Mouse (Mus musculus) heart, embryonic 12.5 days (tissue): ENCODE results near the gene Actl6b. TPM values are rescaled to one million over a fixed set of nuclear protein-coding genes. Genes with fewer than 3 reads are reported as not detected.
A peak's percentile ranks its signal among the peaks of the same experiment; 100 is the strongest.

ENCODE experiments used
- ATAC-seq: fragments of 200-750 bp; cut with Nextera tagmentation; 2 replicates; pipeline ENCODE4 v1.8.0; 2017; ENCODE audit warnings: moderate TSS enrichment, moderate library complexity; ENCODE audit not compliant: insufficient number of reproducible peaks, low FRiP score
- H3K27ac ChIP-seq: fragments of 300-500 bp; sonication (generic); 2 replicates; pipeline ENCODE4 v1.5.1; 2016; ENCODE audit warnings: mild to moderate bottlenecking, moderate library complexity; ENCODE audit not compliant: poor library complexity, severe bottlenecking
- H3K27me3 ChIP-seq: fragments of 300-500 bp; sonication (generic); replicated peaks from 2 replicates; pipeline ENCODE4 v1.6.1; 2016; ENCODE audit warnings: mild to moderate bottlenecking, moderate library complexity
- H3K36me3 ChIP-seq: fragments of 300-500 bp; sonication (generic); 2 replicates; pipeline ENCODE4 v1.6.1; 2016; ENCODE audit warnings: mild to moderate bottlenecking, moderate library complexity
- H3K4me1 ChIP-seq: fragments of 300-500 bp; sonication (generic); replicated peaks from 2 replicates; pipeline ENCODE4 v1.6.1; 2016; ENCODE audit warnings: mild to moderate bottlenecking
- H3K4me2 ChIP-seq: fragments of 300-500 bp; sonication (generic); 2 replicates; pipeline ENCODE4 v1.6.1; 2016; ENCODE audit warnings: mild to moderate bottlenecking, moderate library complexity
- H3K4me3 ChIP-seq: fragments of 300-500 bp; sonication (generic); 2 replicates; pipeline ENCODE4 v1.5.1; 2016; ENCODE audit warnings: mild to moderate bottlenecking
- H3K9ac ChIP-seq: fragments of 300-500 bp; sonication (generic); 2 replicates; pipeline ENCODE4 v1.6.1; 2016; ENCODE audit warnings: mild to moderate bottlenecking, moderate library complexity
- H3K9me3 ChIP-seq: fragments of 300-500 bp; sonication (generic); replicated peaks from 2 replicates; pipeline ENCODE4 v1.6.1; 2016; ENCODE audit warnings: mild to moderate bottlenecking, moderate library complexity
- WGBS: fragments of 180-500 bp; shearing (Covaris S2); methylation state at CpG from one replicate; pipeline ENCODE4 v1.1.7; 2016; 5-methylcytosine and 5-hydroxymethylcytosine counted together
- polyA plus RNA-seq: library from polyadenylated mRNA; unstranded; fragments of >200 nt; fragmentation: Nextera tagmentation; extraction: Ambion mirVana; gene quantifications from 2 replicates; pipeline ENCODE4 v1.2.1, GENCODE M21; 2016

The Actl6b gene
- 0.40 TPM in 1 of 2 replicates, not detected in the other for polyA plus RNA-seq

DNA sequence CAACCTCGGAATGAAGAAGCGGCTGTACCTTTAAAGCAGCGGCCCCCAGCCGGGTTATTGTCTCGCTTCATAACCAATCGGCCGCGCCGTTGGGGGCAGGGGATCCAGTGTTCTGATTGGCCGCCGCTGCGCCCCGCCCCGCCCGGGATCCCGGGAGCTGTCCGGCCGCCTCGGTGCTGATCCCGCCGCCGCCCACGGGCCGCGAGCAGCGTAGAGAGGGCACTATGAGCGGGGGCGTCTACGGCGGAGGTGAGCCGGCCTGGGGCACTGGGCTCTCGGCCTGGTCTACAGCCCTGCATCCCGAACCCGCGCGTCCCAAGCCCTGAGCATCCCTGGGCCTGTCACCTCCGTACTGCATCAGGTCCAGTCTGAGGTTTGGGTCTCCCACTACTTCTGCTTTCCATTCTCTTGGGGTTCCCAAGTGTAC lies at the start of gene Actl6b:
Gene Actl6b, plus strand, starts transcription at position 107 of the 427 bp plus-strand sequence.
- peaks cover 4% of the 10 kb centered on the region; the same call in 1 of the 2 replicates for H3K4me1 ChIP-seq
- peaks cover 31% of the 10 kb centered on the region for H3K27me3 ChIP-seq
- 1% methylated on average over 36 of the region's 37 CpGs for WGBS
- peak within 1 kb of the TSS; percentile 51 for H3K4me2 ChIP-seq
- no peak within 1 kb of the TSS for H3K9ac ChIP-seq
- H3K4me3 ChIP-seq: peak within 1 kb of the TSS; percentile 8; the same call in 1 of the 2 replicates
- ATAC-seq: peak; percentile 57
- no peaks in the 10 kb centered on the region; the same call in 1 of the 2 replicates for H3K9me3 ChIP-seq
- no peak within 1 kb of the TSS for H3K27ac ChIP-seq
- no peaks in the 10 kb centered on the region for H3K36me3 ChIP-seq

DNA sequence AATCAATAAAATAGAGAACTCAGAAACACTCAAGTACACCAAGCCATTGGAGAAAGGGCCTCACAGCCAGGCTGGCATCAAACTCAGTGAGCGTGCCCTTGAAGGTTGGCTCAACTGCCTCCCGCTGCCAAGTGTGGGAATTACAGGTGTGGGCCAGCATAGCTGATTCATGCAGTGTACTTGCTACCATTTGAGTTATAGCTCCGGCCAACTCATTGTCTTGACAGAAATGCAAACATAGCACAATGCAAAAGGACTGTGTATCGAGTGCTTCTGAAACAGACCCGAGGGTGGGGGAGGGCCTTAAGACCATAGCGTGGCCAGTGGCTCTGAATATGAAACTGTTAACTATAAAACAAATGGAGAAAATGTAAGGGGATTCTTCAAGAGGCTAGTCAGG lies 49.3 kb upstream of the Actl6b start:
- WGBS: 77% methylated on average over 6 of the region's 6 CpGs
- peaks cover 11% of the 10 kb centered on the region; the same call in 1 of the 2 replicates for H3K4me1 ChIP-seq
- no peak for ATAC-seq
- H3K4me2 ChIP-seq: no peak overlapping the region
- H3K9me3 ChIP-seq: no peaks in the 10 kb centered on the region
- no peak overlapping the region for H3K27ac ChIP-seq
- no peak overlapping the region for H3K9ac ChIP-seq
- H3K27me3 ChIP-seq: no peaks in the 10 kb centered on the region
- 0 out of 2 replicates have a peak, but pooled peaks cover 6% of the 10 kb centered on the region for H3K36me3 ChIP-seq
- H3K4me3 ChIP-seq: no peak overlapping the region

DNA sequence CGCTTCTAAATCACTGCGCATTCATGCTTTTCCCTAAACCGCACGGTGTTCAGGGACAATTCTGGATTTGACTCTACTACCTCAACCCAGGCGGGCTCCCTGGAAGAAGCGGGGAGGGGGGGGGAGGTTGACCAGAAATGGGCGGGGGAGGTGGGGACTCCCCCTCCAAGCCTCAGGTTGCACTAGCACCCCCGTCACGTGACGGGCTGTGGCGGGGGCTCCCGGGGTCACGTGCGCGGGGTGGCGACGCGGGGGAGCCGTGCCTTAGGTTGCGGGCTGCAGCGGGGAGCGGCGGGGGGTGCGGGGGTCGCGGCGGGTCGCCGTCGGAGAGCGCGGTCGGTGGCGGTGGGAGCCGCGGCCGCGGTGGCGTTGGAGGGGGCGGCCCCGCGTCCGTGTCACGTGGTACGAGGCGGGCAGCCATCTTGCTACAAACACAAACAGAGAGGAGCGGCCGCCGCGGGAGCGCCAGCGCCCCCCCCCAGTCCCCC lies 43.3 kb upstream of the Actl6b start:
- Histone ChIP-seq H3K4me1 (peaks cover 38% of the 10 kb centered on the region), H3K27me3 (no peaks in the 10 kb centered on the region), H3K27ac (peak overlapping the region; percentile 76), H3K9ac (peak overlapping the region; percentile 99), H3K9me3 (no peaks in the 10 kb centered on the region), H3K4me3 (peak overlapping the region; percentile 83), H3K4me2 (peak overlapping the region; percentile 89), H3K36me3 (peaks cover 6% of the 10 kb centered on the region)
- 2% methylated on average over 25 of the region's 52 CpGs for WGBS
- peak; percentile 86 for ATAC-seq

GRCm38 (mm10) chr5:137510573-137511390 lies 42.5 kb upstream of the Actl6b start:
- Histone ChIP-seq H3K9ac (peak overlapping the region; percentile 99), H3K9me3 (no peaks in the 10 kb centered on the region), H3K36me3 (peaks cover 6% of the 10 kb centered on the region), H3K4me2 (peak overlapping the region; percentile 89), H3K4me1 (peaks cover 38% of the 10 kb centered on the region), H3K27ac (peak overlapping the region; percentile 76), H3K27me3 (no peaks in the 10 kb centered on the region), H3K4me3 (peak overlapping the region; percentile 83)
- WGBS: 2% methylated on average over 56 of the region's 83 CpGs
- peak; percentile 69 for ATAC-seq

DNA sequence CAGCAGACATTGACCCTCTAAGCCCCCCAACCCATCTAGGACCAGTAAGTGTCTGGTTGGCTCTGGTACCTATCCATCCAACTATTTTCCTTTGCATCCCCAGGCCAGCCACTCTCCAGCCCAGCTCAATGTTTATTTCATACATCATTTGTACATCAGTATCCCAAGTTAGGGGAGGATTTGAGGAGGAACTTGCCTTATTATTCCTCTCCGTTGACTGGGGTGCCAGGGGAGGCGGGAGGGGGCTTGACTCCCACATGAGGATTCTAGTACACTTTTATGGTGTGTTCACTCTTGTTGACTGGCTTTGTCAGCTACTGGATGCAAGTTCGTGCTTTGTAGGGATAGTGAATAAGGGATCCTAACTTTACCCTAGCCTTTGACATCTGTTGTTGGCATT lies 41.6 kb upstream of the Actl6b start:
- peak overlapping the region; percentile 99 for H3K9ac ChIP-seq
- 80% methylated on average over 3 of the region's 3 CpGs for WGBS

GRCm38 (mm10) chr5:137512847-137513794 lies 40.2 kb upstream of the Actl6b start:
- 75% methylated on average over 11 of the region's 11 CpGs for WGBS
- no peaks in the 10 kb centered on the region for H3K9me3 ChIP-seq
- no peak for ATAC-seq
- H3K27me3 ChIP-seq: no peaks in the 10 kb centered on the region
- H3K36me3 ChIP-seq: peaks cover 17% of the 10 kb centered on the region
- no peak overlapping the region; the same call in 1 of the 2 replicates for H3K4me3 ChIP-seq
- H3K4me2 ChIP-seq: no peak overlapping the region
- no peak overlapping the region for H3K27ac ChIP-seq
- H3K4me1 ChIP-seq: peaks cover 38% of the 10 kb centered on the region
- peak overlapping the region; percentile 13; the same call in 1 of the 2 replicates for H3K9ac ChIP-seq

More for the DNA sequence above, 41.6 kb upstream of the Actl6b start:
- peak overlapping the region; percentile 89 for H3K4me2 ChIP-seq
- H3K36me3 ChIP-seq: peaks cover 6% of the 10 kb centered on the region
- no peak overlapping the region; the same call in 1 of the 2 replicates for H3K27ac ChIP-seq
- H3K4me3 ChIP-seq: peak overlapping the region; percentile 83
- no peak for ATAC-seq
- peaks cover 38% of the 10 kb centered on the region for H3K4me1 ChIP-seq
- H3K27me3 ChIP-seq: no peaks in the 10 kb centered on the region
- no peaks in the 10 kb centered on the region for H3K9me3 ChIP-seq

DNA sequence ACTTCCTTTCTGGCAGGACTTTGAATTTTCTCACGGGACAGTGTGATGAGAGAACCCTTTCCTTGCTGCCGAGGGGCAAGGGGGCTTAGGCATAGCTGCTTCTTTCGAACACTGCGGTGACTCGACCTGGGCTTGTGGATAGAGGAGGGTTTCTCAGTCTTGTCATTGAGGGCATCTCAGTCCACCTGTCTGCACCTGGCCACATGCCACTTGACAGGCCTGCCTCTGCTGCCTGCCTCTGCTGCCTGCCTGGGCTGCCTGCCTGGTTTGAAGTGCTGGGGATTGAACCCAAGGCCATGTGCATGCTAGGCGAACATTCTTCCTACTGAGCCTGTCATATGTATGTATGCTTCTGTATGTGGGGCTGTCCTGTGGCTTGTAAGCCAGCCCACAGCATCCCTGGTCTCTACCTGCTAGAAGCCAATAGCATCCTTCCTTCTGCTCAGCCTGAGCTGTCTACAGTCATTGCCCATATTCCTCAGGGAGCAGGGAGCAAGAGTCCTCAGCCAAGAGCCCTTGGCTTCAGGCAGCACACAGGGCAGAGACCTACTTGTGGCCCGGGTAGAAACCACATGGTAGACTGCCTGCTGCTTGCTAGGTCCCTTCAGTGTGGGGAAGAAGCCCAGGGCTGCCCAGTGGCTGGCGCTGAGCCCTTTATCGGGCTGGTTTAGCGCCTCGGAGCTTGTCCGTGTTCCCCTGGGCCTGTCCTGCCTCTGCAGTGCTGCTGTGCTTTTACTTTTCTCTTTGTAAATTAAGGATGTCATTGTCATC lies 39.2 kb upstream of the Actl6b start:
- WGBS: 76% methylated on average over 12 of the region's 12 CpGs
- no peak overlapping the region for H3K9ac ChIP-seq

GRCm38 (mm10) chr5:137514811-137515210 lies 38.5 kb upstream of the Actl6b start:
- no peaks in the 10 kb centered on the region for H3K9me3 ChIP-seq
- H3K27ac ChIP-seq: no peak overlapping the region
- no peak for ATAC-seq
- no peak overlapping the region for H3K4me3 ChIP-seq
- WGBS: 88% methylated on average over 3 of the region's 3 CpGs
- H3K9ac ChIP-seq: no peak overlapping the region
- H3K4me2 ChIP-seq: no peak overlapping the region
- peaks cover 38% of the 10 kb centered on the region for H3K4me1 ChIP-seq
- peaks cover 34% of the 10 kb centered on the region for H3K36me3 ChIP-seq
- no peaks in the 10 kb centered on the region for H3K27me3 ChIP-seq

More for the DNA sequence above, 39.2 kb upstream of the Actl6b start:
- no peak for ATAC-seq
- peaks cover 28% of the 10 kb centered on the region for H3K36me3 ChIP-seq
- H3K4me2 ChIP-seq: no peak overlapping the region
- H3K4me1 ChIP-seq: peaks cover 38% of the 10 kb centered on the region
- no peak overlapping the region for H3K27ac ChIP-seq
- no peaks in the 10 kb centered on the region for H3K9me3 ChIP-seq
- H3K4me3 ChIP-seq: no peak overlapping the region
- no peaks in the 10 kb centered on the region for H3K27me3 ChIP-seq

GRCm38 (mm10) chr5:137518436-137518835 lies 34.9 kb upstream of the Actl6b start, which contains the start of gene Gigyf1:
TSS of gene Gigyf1 (plus strand) at chr5:137518548.
- H3K9me3 ChIP-seq: no peaks in the 10 kb centered on the region
- 72% methylated on average over 5 of the region's 5 CpGs for WGBS
- H3K4me1 ChIP-seq: peaks cover 14% of the 10 kb centered on the region
- H3K4me2 ChIP-seq: no peak within 1 kb of the TSS
- H3K9ac ChIP-seq: 0 out of 2 replicates have a peak within 1 kb of the TSS, but pooled peaks have one; percentile 7
- H3K27ac ChIP-seq: no peak within 1 kb of the TSS
- no peak for ATAC-seq
- peaks cover 70% of the 10 kb centered on the region for H3K36me3 ChIP-seq
- H3K4me3 ChIP-seq: no peak within 1 kb of the TSS
- H3K27me3 ChIP-seq: no peaks in the 10 kb centered on the region
